Mouse (Mus musculus) embryonic facial prominence, embryonic 15.5 days (tissue): ENCODE measurements around the gene Tmprss11d. TPM values are rescaled to one million over a fixed set of nuclear protein-coding genes. Genes with fewer than 3 reads are reported as not detected.
"Not testable (repeated sequence)": the region's sequence is repeated elsewhere in the genome, so short reads cannot be mapped to it uniquely, and the experiment has no call there.

Experiments
- ATAC-seq: fragments of 200-750 bp; cut with Nextera tagmentation; 2 replicates; pipeline ENCODE4 v1.8.0; 2017; ENCODE audit warnings: low read depth, moderate TSS enrichment; ENCODE audit not compliant: insufficient number of reproducible peaks, low FRiP score, low TSS enrichment
- H3K27ac ChIP-seq: fragments of 300-500 bp; sonication (generic); replicated peaks from 2 replicates; pipeline ENCODE4 v1.5.1; 2015; ENCODE audit warnings: mild to moderate bottlenecking, inconsistent platforms
- H3K27me3 ChIP-seq: fragments of 300-500 bp; sonication (generic); 2 replicates; pipeline ENCODE4 v1.6.1; 2015; ENCODE audit warnings: inconsistent platforms
- H3K36me3 ChIP-seq: fragments of 300-500 bp; sonication (generic); 2 replicates; pipeline ENCODE4 v1.6.1; 2015; ENCODE audit warnings: mild to moderate bottlenecking, inconsistent platforms
- H3K4me1 ChIP-seq: fragments of 300-500 bp; sonication (generic); 2 replicates; pipeline ENCODE4 v1.6.1; 2015; ENCODE audit warnings: inconsistent platforms
- H3K4me2 ChIP-seq: fragments of 300-500 bp; sonication (generic); replicated peaks from 2 replicates; pipeline ENCODE4 v1.6.1; 2015; ENCODE audit warnings: mild to moderate bottlenecking, inconsistent platforms
- H3K4me3 ChIP-seq: fragments of 300-500 bp; sonication (generic); replicated peaks from 2 replicates; pipeline ENCODE4 v1.5.1; 2015; ENCODE audit warnings: mild to moderate bottlenecking, inconsistent platforms
- H3K9ac ChIP-seq: fragments of 300-500 bp; sonication (generic); 2 replicates; pipeline ENCODE4 v1.6.1; 2015; ENCODE audit warnings: inconsistent platforms
- H3K9me3 ChIP-seq: fragments of 300-500 bp; sonication (generic); replicated peaks from 2 replicates; pipeline ENCODE4 v1.6.1; 2016; ENCODE audit warnings: inconsistent platforms
- WGBS: fragments of 180-500 bp; shearing (Covaris S2); methylation state at CpG from one replicate; pipeline ENCODE4 v1.1.7; 2015; 5-methylcytosine and 5-hydroxymethylcytosine counted together
- polyA plus RNA-seq: library from polyadenylated mRNA; unstranded; fragments of >200 nt; fragmentation: Nextera tagmentation; extraction: Ambion mirVana; gene quantifications from 2 replicates; pipeline ENCODE4 v1.2.1, GENCODE M21; 2015

Tmprss11d gene
- polyA plus RNA-seq = 6.2 and 7.6 TPM in 2 replicates

GRCm38 (mm10) chr5:86373320-86373719 lies at the start of gene Tmprss11d:
TSS of gene Tmprss11d (minus strand) at chr5:86373420.
- H3K4me2 ChIP-seq = no peak within 1 kb of the TSS
- no peaks in the 10 kb centered on the region for H3K36me3 ChIP-seq
- no peak within 1 kb of the TSS for H3K27ac ChIP-seq
- H3K9ac ChIP-seq = no peak within 1 kb of the TSS
- WGBS = 53% methylated on average over 3 of the region's 3 CpGs
- H3K4me3 ChIP-seq = no peak within 1 kb of the TSS
- no peaks in the 10 kb centered on the region for H3K9me3 ChIP-seq
- H3K27me3 ChIP-seq = no peaks in the 10 kb centered on the region
- ATAC-seq = no peak
- H3K4me1 ChIP-seq = no peaks in the 10 kb centered on the region

- H3K4me1 ChIP-seq = no peaks in the 10 kb centered on the region
- no peak for ATAC-seq
- no peaks in the 10 kb centered on the region for H3K9me3 ChIP-seq
- H3K4me2 ChIP-seq = no peak overlapping the region
- WGBS = 26% methylated on average over 3 of the region's 3 CpGs
- no peak overlapping the region for H3K4me3 ChIP-seq
- no peaks in the 10 kb centered on the region for H3K27me3 ChIP-seq
- no peak overlapping the region for H3K27ac ChIP-seq
- no peak overlapping the region for H3K9ac ChIP-seq
- no peaks in the 10 kb centered on the region for H3K36me3 ChIP-seq
These were observed 48.3 kb upstream of the Tmprss11d start for GRCm38 (mm10) chr5:86421323-86422028.

GRCm38 (mm10) chr5:86419494-86419893 lies 46.3 kb upstream of the Tmprss11d start:
- Histone ChIP-seq H3K36me3 (no peaks in the 10 kb centered on the region), H3K27me3 (no peaks in the 10 kb centered on the region), H3K4me2 (no peak overlapping the region), H3K4me3 (no peak overlapping the region), H3K9ac (no peak overlapping the region), H3K9me3 (no peaks in the 10 kb centered on the region), H3K27ac (no peak overlapping the region), H3K4me1 (no peaks in the 10 kb centered on the region)
- no peak for ATAC-seq
- WGBS = 17% methylated on average over 4 of the region's 4 CpGs

- no peaks in the 10 kb centered on the region for H3K36me3 ChIP-seq
- no peaks in the 10 kb centered on the region for H3K9me3 ChIP-seq
- no peak overlapping the region for H3K27ac ChIP-seq
- H3K4me3 ChIP-seq = no peak overlapping the region
- 54% methylated on average over 7 of the region's 7 CpGs for WGBS
- no peak for ATAC-seq
- H3K27me3 ChIP-seq = no peaks in the 10 kb centered on the region
- no peaks in the 10 kb centered on the region for H3K4me1 ChIP-seq
- H3K4me2 ChIP-seq = no peak overlapping the region
- H3K9ac ChIP-seq = no peak overlapping the region
These were observed 41.1 kb upstream of the Tmprss11d start for GRCm38 (mm10) chr5:86414280-86414679.

GRCm38 (mm10) chr5:86410815-86411214 lies 37.6 kb upstream of the Tmprss11d start:
- Histone ChIP-seq H3K4me1 (no peaks in the 10 kb centered on the region), H3K4me2 (no peak overlapping the region), H3K27ac (no peak overlapping the region), H3K9me3 (no peaks in the 10 kb centered on the region), H3K27me3 (no peaks in the 10 kb centered on the region), H3K9ac (no peak overlapping the region), H3K4me3 (no peak overlapping the region), H3K36me3 (no peaks in the 10 kb centered on the region)
- 28% methylated on average over 3 of the region's 3 CpGs for WGBS
- ATAC-seq = no peak

- H3K4me2 ChIP-seq = no peak overlapping the region
- H3K9ac ChIP-seq = no peak overlapping the region
- H3K9me3 ChIP-seq = no peaks in the 10 kb centered on the region
- no peaks in the 10 kb centered on the region for H3K27me3 ChIP-seq
- H3K4me1 ChIP-seq = no peaks in the 10 kb centered on the region
- ATAC-seq = no peak
- WGBS = 86% methylated on average over 2 of the region's 2 CpGs
- H3K36me3 ChIP-seq = no peaks in the 10 kb centered on the region
- H3K27ac ChIP-seq = no peak overlapping the region
- H3K4me3 ChIP-seq = no peak overlapping the region
These were observed 34.7 kb upstream of the Tmprss11d start for GRCm38 (mm10) chr5:86407941-86408340.

- no peak for ATAC-seq
- no peaks in the 10 kb centered on the region for H3K4me1 ChIP-seq
These were observed 34.0 kb upstream of the Tmprss11d start for GRCm38 (mm10) chr5:86407191-86407590.

GRCm38 (mm10) chr5:86359412-86359985 lies 13.7 kb downstream of the Tmprss11d start:
- no peaks in the 10 kb centered on the region for H3K4me1 ChIP-seq
- no peaks in the 10 kb centered on the region for H3K27me3 ChIP-seq
- no peaks in the 10 kb centered on the region for H3K36me3 ChIP-seq
- no peak overlapping the region for H3K9ac ChIP-seq
- WGBS = 63% methylated on average over 4 of the region's 4 CpGs
- H3K4me2 ChIP-seq = no peak overlapping the region
- H3K9me3 ChIP-seq = no peaks in the 10 kb centered on the region
- ATAC-seq = no peak
- H3K27ac ChIP-seq = no peak overlapping the region
- H3K4me3 ChIP-seq = no peak overlapping the region

More at GRCm38 (mm10) chr5:86407191-86407590, 34.0 kb upstream of the Tmprss11d start:
- no peaks in the 10 kb centered on the region for H3K9me3 ChIP-seq
- no peak overlapping the region for H3K9ac ChIP-seq
- no peaks in the 10 kb centered on the region for H3K27me3 ChIP-seq
- H3K36me3 ChIP-seq = no peaks in the 10 kb centered on the region
- no peak overlapping the region for H3K27ac ChIP-seq
- WGBS = 95% methylated on average over 3 of the region's 3 CpGs
- H3K4me3 ChIP-seq = no peak overlapping the region
- H3K4me2 ChIP-seq = no peak overlapping the region

- Histone ChIP-seq H3K9me3 (no peaks in the 10 kb centered on the region), H3K9ac (no peak overlapping the region), H3K27ac (no peak overlapping the region), H3K4me3 (no peak overlapping the region), H3K4me2 (no peak overlapping the region), H3K36me3 (no peaks in the 10 kb centered on the region), H3K4me1 (no peaks in the 10 kb centered on the region), H3K27me3 (no peaks in the 10 kb centered on the region)
- WGBS = 19% methylated on average over 7 of the region's 7 CpGs
- ATAC-seq = no peak
These were observed 20.3 kb downstream of the Tmprss11d start for GRCm38 (mm10) chr5:86352966-86353365.

GRCm38 (mm10) chr5:86318018-86318956 lies 54.9 kb downstream of the Tmprss11d start:
- Histone ChIP-seq H3K4me3 (peak overlapping the region; percentile 35), H3K4me2 (peak overlapping the region; percentile 29; the same call in 1 of the 2 replicates)
- not testable (repeated sequence) for H3K4me1 ChIP-seq, H3K27me3 ChIP-seq, H3K9ac ChIP-seq, ATAC-seq, H3K27ac ChIP-seq, H3K36me3 ChIP-seq, H3K9me3 ChIP-seq
- 45% methylated on average over 28 of the region's 30 CpGs for WGBS

GRCm38 (mm10) chr5:86306116-86306515 lies 67.1 kb downstream of the Tmprss11d start:
- Histone ChIP-seq H3K4me1 (no peaks in the 10 kb centered on the region), H3K9ac (no peak overlapping the region), H3K4me3 (no peak overlapping the region), H3K27me3 (no peaks in the 10 kb centered on the region), H3K27ac (no peak overlapping the region), H3K9me3 (no peaks in the 10 kb centered on the region), H3K36me3 (no peaks in the 10 kb centered on the region), H3K4me2 (no peak overlapping the region)
- WGBS = 63% methylated on average over 5 of the region's 5 CpGs
- ATAC-seq = no peak
